Mouse (Mus musculus) 3T3-L1 (cell line): ENCODE measurements around the gene Hjurp.

Source experiments
- DNase-seq: peaks from one replicate; pipeline ENCODE4 v3.0.0-alpha.2; 2015; ENCODE audit warnings: low read depth, low spot score

Hjurp gene

GRCm38 (mm10) chr1:88262255-88262654 is 15.2 kb downstream of the Hjurp start:
- peak; percentile 99 for DNase-seq

GRCm38 (mm10) chr1:88261706-88262105 is 15.7 kb downstream of the Hjurp start:
- DNase-seq = no peak

- no peak for DNase-seq
Observed at GRCm38 (mm10) chr1:88260604-88261377, 16.6 kb downstream of the Hjurp start.

GRCm38 (mm10) chr1:88260114-88260513 is 17.3 kb downstream of the Hjurp start:
- DNase-seq = peak; percentile 41

GRCm38 (mm10) chr1:88259643-88260024 is 17.8 kb downstream of the Hjurp start:
- DNase-seq = no peak

GRCm38 (mm10) chr1:88258881-88259642 is 18.4 kb downstream of the Hjurp start:
- peak; percentile 50 for DNase-seq

- no peak for DNase-seq
Observed at GRCm38 (mm10) chr1:88258361-88258760, 19.1 kb downstream of the Hjurp start.

GRCm38 (mm10) chr1:88257681-88258080 is 19.8 kb downstream of the Hjurp start:
- no peak for DNase-seq

- DNase-seq = peak; percentile 49
Observed at GRCm38 (mm10) chr1:88256886-88257663, 20.4 kb downstream of the Hjurp start.

- DNase-seq = no peak
Observed at GRCm38 (mm10) chr1:88255989-88256754, 21.3 kb downstream of the Hjurp start.

- no peak for DNase-seq
Observed at GRCm38 (mm10) chr1:88255466-88255857, 22.0 kb downstream of the Hjurp start.

- no peak for DNase-seq
Observed at GRCm38 (mm10) chr1:88254793-88255465, 22.5 kb downstream of the Hjurp start.

- DNase-seq = no peak
Observed at GRCm38 (mm10) chr1:88253540-88253939, 23.9 kb downstream of the Hjurp start.

GRCm38 (mm10) chr1:88253106-88253505 is 24.3 kb downstream of the Hjurp start:
- DNase-seq = no peak

- DNase-seq = no peak
Observed at GRCm38 (mm10) chr1:88250023-88250422, 27.4 kb downstream of the Hjurp start.

GRCm38 (mm10) chr1:88249596-88249995 is 27.8 kb downstream of the Hjurp start:
- no peak for DNase-seq

- DNase-seq = no peak
Observed at GRCm38 (mm10) chr1:88248658-88249057, 28.8 kb downstream of the Hjurp start.

GRCm38 (mm10) chr1:88247660-88248059 is 29.8 kb downstream of the Hjurp start:
- no peak for DNase-seq

GRCm38 (mm10) chr1:88246386-88246785 is 31.0 kb downstream of the Hjurp start:
- no peak for DNase-seq

- DNase-seq = no peak
Observed at GRCm38 (mm10) chr1:88245881-88246280, 31.6 kb downstream of the Hjurp start.

- no peak for DNase-seq
Observed at GRCm38 (mm10) chr1:88243861-88244260, 33.6 kb downstream of the Hjurp start.
